Mouse (Mus musculus): Measurements from ENCODE around the gene Etl4.

DNA sequence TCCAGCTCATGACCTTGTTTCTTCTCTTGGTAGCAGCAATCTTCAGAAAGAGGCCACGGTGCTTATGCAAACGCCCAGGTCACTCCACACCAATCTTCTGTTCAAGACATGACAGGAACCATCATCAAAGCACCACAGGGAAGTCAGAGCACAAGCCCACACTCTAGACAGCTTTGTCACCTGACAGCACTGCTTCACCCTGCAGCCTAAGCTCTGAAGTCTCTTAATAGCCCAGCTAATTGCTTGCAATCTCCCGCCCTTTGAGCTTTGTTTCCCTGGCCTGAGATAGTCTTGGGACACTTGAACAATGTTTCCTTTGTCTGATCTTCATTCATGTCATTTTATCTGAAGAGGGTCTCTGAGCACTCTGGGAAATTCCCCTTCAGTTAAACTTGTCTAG, 779.8 kb downstream of the Etl4 start:
- TF ChIP-seq EP300 (IDR thresholded peaks at IDR 0.05; ENCODE audit: low read depth): no peak
- TF ChIP-seq CTCF (IDR thresholded peaks at IDR 0.05; ENCODE audit: low read depth): no peak

Data from liver, embryonic 14.5 days (tissue).